Mouse (Mus musculus) embryonic fibroblast, embryonic 13.5 days (primary cell): ENCODE results near the gene Aldh2.

Experiments
- CTCF ChIP-seq: IDR thresholded peaks from 2 replicates; pipeline ENCODE4 v1.5.1; 2011; ENCODE audit warnings: mild to moderate bottlenecking, control low read depth, low read length, moderate library complexity, borderline replicate concordance; ENCODE audit not compliant: insufficient read depth
- POLR2A ChIP-seq: IDR thresholded peaks from 2 replicates; pipeline ENCODE4 v1.6.1; 2011; ENCODE audit warnings: low read depth, mild to moderate bottlenecking, control low read depth, low read length, moderate library complexity

DNA sequence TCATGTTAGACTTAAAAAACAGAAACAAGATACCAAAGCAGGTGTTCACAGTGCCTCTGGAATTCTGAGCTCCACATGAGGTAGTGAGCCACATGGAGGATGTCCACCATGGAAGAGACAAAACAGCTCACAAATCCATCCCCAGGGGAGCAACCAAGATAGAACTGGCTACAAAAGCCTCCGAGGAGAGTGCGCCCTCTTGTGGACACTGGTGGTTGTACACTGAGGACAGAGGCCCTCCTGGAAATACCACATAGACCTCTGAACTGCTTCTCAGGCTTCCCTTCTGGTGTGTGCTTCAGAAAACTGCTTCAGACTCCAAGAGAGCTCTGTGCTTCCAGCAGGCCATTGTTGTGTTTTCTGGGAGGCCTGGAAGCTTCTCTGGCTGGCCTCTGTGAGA, 12.5 kb upstream of the Aldh2 start:
- TF ChIP-seq CTCF (peak; percentile 58), POLR2A (no peak)
